Mouse (Mus musculus): ENCODE measurements around the gene Ppp4c. TPM values are rescaled to one million over a fixed set of nuclear protein-coding genes. Genes with fewer than 3 reads are reported as not detected.

Gene Ppp4c
- 100 to 1,000 TPM; 139 to 140 TPM for polyA plus RNA-seq (2017; shearing (Covaris generic))

GRCm38 (mm10) chr7:126791851-126792720 lies at the start of gene Ppp4c:
TSS of gene Ppp4c (minus strand) at chr7:126792496.
- peak; percentile 91 for ATAC-seq

GRCm38 (mm10) chr7:126833294-126833693 lies 41.0 kb upstream of the Ppp4c start:
- no peak for ATAC-seq

GRCm38 (mm10) chr7:126832036-126832598 lies 39.8 kb upstream of the Ppp4c start:
- ATAC-seq, result peak; percentile 92

GRCm38 (mm10) chr7:126831539-126831938 lies 39.2 kb upstream of the Ppp4c start, which contains the start of gene 4930451I11Rik:
TSS of gene 4930451I11Rik (minus strand) at chr7:126831639.
- no peak for ATAC-seq

- no peak for ATAC-seq
These were observed 33.7 kb upstream of the Ppp4c start for GRCm38 (mm10) chr7:126825952-126826351.

GRCm38 (mm10) chr7:126825403-126825802 lies 33.1 kb upstream of the Ppp4c start:
- no peak for ATAC-seq

- ATAC-seq, result no peak
These were observed 31.6 kb upstream of the Ppp4c start for GRCm38 (mm10) chr7:126823940-126824339.

GRCm38 (mm10) chr7:126823202-126823711 lies 31.0 kb upstream of the Ppp4c start:
- ATAC-seq, result no peak

- no peak for ATAC-seq
These were observed 30.4 kb upstream of the Ppp4c start for GRCm38 (mm10) chr7:126822741-126823140.

GRCm38 (mm10) chr7:126821835-126822511 lies 29.7 kb upstream of the Ppp4c start:
- ATAC-seq, result peak; percentile 71

- ATAC-seq, result no peak
These were observed 26.5 kb upstream of the Ppp4c start for GRCm38 (mm10) chr7:126818818-126819217.

- no peak for ATAC-seq
These were observed 25.3 kb upstream of the Ppp4c start for GRCm38 (mm10) chr7:126817595-126817994.

- no peak for ATAC-seq
These were observed 24.2 kb upstream of the Ppp4c start for GRCm38 (mm10) chr7:126816494-126816893.

- ATAC-seq, result no peak
These were observed 23.5 kb upstream of the Ppp4c start for GRCm38 (mm10) chr7:126815726-126816222.

GRCm38 (mm10) chr7:126809723-126810369 lies 17.6 kb upstream of the Ppp4c start:
- ATAC-seq, result no peak

GRCm38 (mm10) chr7:126808703-126809455 lies 16.6 kb upstream of the Ppp4c start:
- no peak for ATAC-seq

- ATAC-seq, result no peak
These were observed 15.1 kb upstream of the Ppp4c start for GRCm38 (mm10) chr7:126807405-126807804.

- no peak for ATAC-seq
These were observed 14.7 kb upstream of the Ppp4c start for GRCm38 (mm10) chr7:126806956-126807355.

GRCm38 (mm10) chr7:126803751-126804150 lies 11.5 kb upstream of the Ppp4c start:
- no peak for ATAC-seq

GRCm38 (mm10) chr7:126803181-126803580 lies 10.9 kb upstream of the Ppp4c start:
- no peak for ATAC-seq

GRCm38 (mm10) chr7:126802134-126802889 lies 10.0 kb upstream of the Ppp4c start:
- no peak for ATAC-seq

Data from CD4-positive, CD25-positive, alpha-beta regulatory T cell, adult 4 months (primary cell).